Mouse (Mus musculus): ENCODE measurements at regions not wholly inside any gene's neighbourhood (a gene's known extent, or its start where the extent isn't known, plus 50 kb on each side); places are given as distances from the start of the nearest gene placed in this dataset.
A peak's percentile ranks its signal among the peaks of the same experiment; 100 is the strongest.

GRCm38 (mm10) chr16:93458011-93458585 is 145.8 kb downstream of the Setd4 start:
- no peak for DNase-seq

- DNase-seq = no peak
These were observed 147.0 kb downstream of the Setd4 start for GRCm38 (mm10) chr16:93456706-93457425.

- peak; percentile 82 for DNase-seq
These were observed 149.5 kb downstream of the Setd4 start for GRCm38 (mm10) chr16:93454080-93454997.

- no peak for DNase-seq
These were observed 150.8 kb downstream of the Setd4 start for GRCm38 (mm10) chr16:93453056-93453455.

DNA sequence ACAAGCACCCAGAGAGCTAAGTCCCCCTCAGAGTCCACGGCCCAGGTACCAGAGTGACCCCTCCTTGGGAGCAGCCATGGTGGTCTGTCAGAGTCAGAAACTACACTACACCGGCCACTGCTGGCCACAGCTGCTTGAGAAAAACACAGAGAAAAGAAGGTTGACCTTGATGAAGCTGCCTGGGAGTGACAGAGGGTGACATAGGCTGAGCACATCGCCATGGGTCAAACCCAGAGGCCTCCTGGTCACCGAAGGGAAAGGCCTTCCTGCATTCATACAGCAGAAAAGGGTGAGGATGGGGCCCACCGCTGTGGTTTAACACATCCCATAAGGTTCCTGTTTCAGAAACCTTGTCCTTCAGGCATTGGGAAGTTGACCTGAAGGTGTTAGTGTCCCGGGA is 153.0 kb downstream of the Setd4 start:
- no peak for DNase-seq

- DNase-seq = no peak
These were observed 153.9 kb downstream of the Setd4 start for GRCm38 (mm10) chr16:93449925-93450324.

DNA sequence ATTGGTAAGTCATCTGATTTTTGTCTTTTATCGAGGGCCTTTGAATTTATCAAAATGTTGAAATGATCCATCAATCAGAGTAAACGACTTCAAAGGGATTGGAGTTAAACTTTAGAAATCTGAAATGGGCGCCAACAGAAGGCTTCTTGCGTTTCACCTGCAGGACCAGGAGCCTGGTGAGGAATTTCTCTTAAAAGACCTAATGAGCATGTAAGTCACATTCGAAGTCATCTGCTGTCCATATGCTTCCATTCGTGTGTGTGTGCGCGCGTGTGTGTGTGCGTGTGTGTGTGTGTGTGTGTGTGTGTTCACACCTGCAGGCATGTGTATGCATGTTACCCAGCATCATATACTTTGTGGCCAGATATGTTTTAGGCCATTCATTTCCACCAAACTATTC is 155.7 kb downstream of the Setd4 start:
- no peak for DNase-seq

DNA sequence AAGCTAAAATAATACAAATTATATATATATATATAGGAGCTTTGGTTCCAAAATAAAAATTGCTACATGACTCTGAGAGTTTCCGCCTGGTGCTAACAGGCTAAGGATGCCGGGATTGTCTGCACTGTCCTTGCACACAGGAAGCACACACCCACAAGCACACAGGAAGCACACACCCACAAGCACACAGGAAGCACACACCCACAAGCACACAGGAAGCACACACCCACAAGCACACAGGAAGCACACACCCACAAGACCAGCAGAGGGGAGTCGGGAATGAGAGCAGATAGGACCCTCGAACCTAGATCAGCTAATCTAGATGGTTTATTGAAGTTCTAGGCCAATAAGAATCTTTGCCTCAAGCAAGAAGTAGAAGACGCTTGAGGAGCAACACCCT is 156.9 kb downstream of the Setd4 start:
- no peak for DNase-seq

GRCm38 (mm10) chr16:93446206-93446605 is 157.7 kb downstream of the Setd4 start:
- no peak for DNase-seq

- DNase-seq = peak; percentile 51
These were observed 161.0 kb downstream of the Setd4 start for GRCm38 (mm10) chr16:93442837-93443236.

DNA sequence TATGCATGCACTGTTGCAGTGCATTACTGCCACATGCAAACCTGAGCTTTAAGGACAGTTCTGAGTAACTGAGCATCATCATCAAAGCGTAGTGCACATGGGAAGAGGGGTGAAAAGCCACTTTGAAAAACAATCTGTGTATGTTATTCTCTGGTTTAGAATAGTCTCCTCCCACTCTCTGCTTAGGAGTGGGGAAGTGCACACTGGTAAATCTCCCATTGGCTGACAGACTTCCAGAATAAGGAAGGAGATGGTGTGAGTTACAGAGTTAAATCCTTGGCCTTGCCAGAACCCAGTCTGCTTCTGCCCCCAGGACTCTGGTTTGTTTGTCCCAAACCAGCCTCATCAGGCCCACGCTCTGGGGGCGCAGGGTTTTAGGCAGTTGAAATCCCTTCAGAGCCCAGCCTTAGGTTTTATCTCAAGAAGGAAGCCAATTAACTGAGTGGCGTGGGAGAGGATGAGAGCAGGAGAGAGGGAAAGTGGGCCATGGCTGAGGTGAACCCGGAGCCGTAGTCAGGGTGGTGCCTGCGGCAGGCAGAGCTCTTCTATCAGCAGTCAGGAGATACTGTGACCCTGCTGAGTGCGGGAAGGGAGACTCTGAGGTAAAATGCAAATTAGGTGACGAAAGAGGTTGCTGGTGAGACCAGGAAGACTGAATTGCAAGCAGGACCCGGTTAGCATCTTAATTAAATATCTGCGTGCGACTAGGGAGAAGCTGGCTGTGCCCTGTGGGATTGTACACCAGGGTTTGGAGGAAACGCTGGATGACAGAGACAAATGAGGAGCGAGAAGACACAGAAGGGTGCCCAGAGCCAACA is 166.0 kb downstream of the Setd4 start:
- peak; percentile 52 for DNase-seq

- no peak for DNase-seq
These were observed 167.1 kb downstream of the Setd4 start for GRCm38 (mm10) chr16:93436732-93437131.

DNA sequence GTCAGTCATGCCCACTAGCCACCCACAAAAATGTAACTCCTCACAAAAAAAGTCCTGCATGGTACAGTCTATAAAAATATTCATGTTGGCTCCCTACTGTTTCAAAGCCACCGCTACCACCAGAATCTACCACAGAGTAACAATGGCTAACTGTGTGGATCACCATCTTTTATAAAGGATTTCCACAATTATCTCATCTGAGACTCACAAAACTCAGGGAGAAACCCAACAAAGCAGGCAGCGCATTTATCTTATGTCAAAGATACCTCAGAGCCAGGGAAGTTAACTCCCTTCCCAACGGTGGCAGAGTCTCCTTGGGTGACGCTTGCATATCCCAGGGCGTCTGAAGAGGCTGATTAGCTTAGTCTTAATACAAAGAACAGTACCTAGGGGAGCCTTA is 172.5 kb downstream of the Setd4 start:
- no peak for DNase-seq

DNA sequence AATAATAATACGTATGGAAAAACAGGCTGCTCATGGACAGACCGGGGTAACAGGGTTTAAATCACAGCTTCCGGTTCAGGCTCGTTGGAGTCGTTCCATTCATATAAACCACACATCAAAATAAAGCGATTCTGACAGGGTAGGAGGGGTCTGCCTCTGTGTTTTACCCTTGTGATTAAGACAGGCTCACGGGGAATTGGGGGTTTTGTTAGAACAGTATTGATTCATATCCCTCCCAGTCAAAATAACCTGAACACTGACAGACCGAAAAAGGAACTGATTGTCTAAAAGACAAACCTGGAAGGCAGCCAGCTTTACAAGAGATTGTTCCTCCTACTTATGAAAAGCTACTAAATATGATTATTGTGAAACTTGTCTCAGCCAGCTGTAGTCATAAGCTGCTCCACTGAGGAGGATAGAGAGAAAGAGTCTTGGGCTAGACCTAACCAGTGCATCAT is 174.5 kb downstream of the Setd4 start:
- DNase-seq = peak; percentile 70

GRCm38 (mm10) chr16:93427264-93427663 is 176.6 kb downstream of the Setd4 start:
- no peak for DNase-seq

DNA sequence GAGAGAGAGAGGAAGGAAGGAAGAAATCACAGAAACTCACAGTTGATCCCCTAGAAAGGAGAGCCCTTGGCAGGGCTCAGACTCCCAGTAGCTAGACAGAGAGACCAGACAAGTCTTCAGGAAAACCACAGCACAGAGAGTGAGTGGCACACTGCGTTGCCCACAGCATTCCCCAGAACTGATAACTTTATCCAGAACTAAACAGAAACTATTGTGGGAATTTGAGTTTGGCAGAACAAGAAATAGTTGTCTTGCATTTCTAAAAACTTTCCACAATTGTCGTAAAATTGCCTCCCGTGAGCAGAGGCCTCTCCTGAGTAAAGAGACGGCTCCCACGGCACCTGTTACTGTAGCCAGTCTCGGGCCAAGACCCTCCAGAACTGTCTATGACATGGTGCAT is 178.1 kb downstream of the Setd4 start:
- no peak for DNase-seq

GRCm38 (mm10) chr16:93423174-93423573 is 180.7 kb downstream of the Setd4 start:
- DNase-seq = peak; percentile 61

DNA sequence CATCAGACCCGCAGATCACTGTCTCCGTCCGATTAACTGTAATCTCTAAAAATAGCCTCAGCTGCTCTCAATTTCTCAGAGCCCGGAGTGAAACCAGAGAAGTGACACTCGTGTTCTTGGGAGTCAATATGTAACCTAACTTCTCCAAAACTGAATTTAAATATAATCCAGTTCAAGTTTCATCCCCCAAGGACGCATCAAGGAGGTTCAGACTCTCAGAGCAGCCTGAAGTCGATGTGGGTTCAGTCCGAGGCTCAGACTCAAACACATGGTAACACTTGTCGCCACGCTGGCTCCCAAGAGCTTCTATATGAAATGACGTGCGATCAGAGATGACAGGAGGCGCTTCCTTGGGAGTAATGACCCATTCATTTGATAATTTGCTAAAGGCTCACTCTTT is 181.6 kb downstream of the Setd4 start:
- no peak for DNase-seq

DNA sequence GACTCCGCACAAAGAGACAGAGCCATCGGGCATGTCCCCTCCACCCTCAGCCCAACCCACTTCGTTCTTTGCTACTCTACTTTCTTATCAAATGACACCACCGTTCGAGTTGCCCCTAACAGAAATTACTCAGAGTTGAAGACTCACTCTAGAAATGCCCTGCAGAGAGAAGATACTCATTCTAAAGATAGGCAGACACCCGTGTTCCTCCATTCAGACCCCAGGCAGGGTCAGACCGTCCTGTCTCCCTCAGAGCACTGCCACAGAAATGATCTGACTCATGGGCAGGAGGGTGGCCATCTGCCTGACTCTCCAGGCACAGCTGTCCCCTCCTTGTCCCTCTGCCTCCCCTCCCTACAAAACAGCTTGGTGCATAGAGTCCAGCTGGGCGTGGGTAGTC is 185.6 kb downstream of the Setd4 start:
- no peak for DNase-seq

DNA sequence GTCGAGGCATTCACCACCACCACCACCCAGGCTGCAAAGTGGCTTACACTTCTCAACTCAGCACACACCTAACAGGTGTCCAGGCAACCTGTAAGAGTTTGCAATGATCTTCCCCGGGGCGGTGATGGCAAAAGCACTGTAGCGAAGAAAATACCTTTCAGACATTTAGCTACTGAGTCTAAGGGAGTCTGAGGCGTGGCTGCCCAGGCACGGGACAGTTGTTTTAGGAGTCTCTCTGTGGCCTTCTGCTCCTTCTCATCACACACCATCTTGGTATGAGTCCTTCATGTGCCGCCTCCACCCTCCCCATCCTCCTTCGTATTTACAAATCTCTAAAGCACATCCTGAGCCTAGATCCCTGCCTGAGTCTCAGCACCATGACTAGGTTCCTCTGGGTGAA is 186.0 kb downstream of the Setd4 start:
- no peak for DNase-seq

- DNase-seq = no peak
These were observed 211.7 kb downstream of the Setd4 start for GRCm38 (mm10) chr16:93392024-93392675.

- DNase-seq = no peak
These were observed 216.2 kb downstream of the Setd4 start for GRCm38 (mm10) chr16:93387578-93388116.

Measured in retina, postnatal 1 day (tissue).